Mouse (Mus musculus): ENCODE measurements around the gene Cep95. TPM values are rescaled to one million over a fixed set of nuclear protein-coding genes. Genes with fewer than 3 reads are reported as not detected.
"Not testable (repeated sequence)": the region's sequence is repeated elsewhere in the genome, so short reads cannot be mapped to it uniquely, and the experiment has no call there.

The Cep95 gene
- 24.4 and 26.6 TPM in 2 replicates for polyA plus RNA-seq (2012; ENCODE audit: insufficient read depth, insufficient read length, missing spikeins)

DNA sequence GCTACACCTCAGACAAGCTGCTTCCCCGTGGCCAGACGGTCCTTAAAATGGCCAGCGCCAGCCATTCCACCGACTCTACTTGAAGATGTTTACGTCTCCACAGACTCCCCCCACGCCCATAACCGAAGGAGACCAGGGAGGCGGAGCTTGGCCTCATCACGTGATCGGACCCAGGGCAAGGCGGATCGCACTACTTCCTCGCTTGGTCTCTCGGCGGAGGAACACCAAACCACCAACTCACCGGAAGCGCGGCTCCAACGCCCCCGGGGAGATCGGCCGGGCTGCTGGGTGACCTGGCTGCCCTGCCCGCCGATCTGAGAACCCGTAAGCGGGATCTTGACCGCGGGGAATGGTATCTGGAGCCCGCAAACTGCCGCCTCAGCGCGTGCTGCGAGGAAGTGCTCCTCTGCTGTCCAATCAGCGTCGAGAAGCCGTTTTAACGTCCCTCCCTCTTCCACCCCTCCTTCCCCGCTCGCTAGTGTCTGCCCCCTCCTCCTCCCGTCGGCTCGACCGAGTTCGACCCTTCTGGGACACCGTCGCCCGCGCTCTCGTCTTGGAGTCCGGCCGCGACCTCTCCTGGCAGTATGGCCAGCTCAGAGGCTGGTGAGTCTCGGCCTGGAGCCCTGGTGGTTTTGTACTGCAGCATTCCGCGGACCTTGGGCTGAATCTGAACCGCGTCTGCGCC, at the start of gene Cep95, which contains the start of gene Ddx5:
Gene Cep95, plus strand, starts transcription at position 478 of the 685 bp plus-strand sequence.
Gene Ddx5, minus strand, starts transcription at position 411 of the 685 bp plus-strand sequence.
- peak; percentile 9; the same call in 1 of the 2 replicates for TF ChIP-seq POLR2A (IDR thresholded peaks at IDR 0.05; ENCODE audit: borderline replicate concordance, low read depth, low read length)
- no peak for TF ChIP-seq CTCF (IDR thresholded peaks at IDR 0.05; ENCODE audit: low read depth, low read length)
- Histone ChIP-seq H3K4me3 (ENCODE audit: insufficient read depth, low read length) (peak within 1 kb of the TSS; percentile 83), H3K27ac (ENCODE audit: insufficient read depth, low read depth, low read length) (peak within 1 kb of the TSS; percentile 96), H3K4me1 (ENCODE audit: control insufficient read depth, insufficient read depth, low read length) (peaks cover 3% of the 10 kb centered on the region; the same call in 1 of the 2 replicates)

- not testable (repeated sequence) for H3K27ac ChIP-seq (ENCODE audit: insufficient read depth, low read depth, low read length); H3K4me3 ChIP-seq (ENCODE audit: insufficient read depth, low read length)
- peaks cover 12% of the 10 kb centered on the region for H3K4me1 ChIP-seq (ENCODE audit: control insufficient read depth, insufficient read depth, low read length)
Measured at GRCm38 (mm10) chr11:106740724-106741123, 48.3 kb upstream of the Cep95 start.

DNA sequence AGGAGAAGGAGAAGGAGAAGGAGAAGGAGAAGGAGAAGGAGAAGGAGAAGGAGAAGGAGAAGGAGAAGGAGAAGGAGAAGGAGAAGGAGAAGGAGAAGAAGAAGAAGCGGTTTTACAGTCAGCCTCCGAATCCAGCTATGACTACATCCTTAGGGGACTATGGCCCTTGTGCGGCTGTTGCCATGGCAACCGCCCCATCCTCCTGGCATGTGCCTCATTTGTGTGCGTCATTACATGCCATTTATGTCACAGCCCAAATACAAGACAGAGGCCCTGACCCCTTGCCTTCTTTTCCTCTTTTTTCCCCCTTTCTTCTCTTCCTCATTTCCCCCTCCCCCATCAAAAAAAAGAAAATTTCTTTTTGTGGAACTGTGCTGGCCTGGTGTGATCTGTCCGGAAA, 47.8 kb upstream of the Cep95 start:
- Histone ChIP-seq H3K27ac (ENCODE audit: insufficient read depth, low read depth, low read length) (peak overlapping the region; percentile 6; the same call in 1 of the 2 replicates), H3K4me3 (ENCODE audit: insufficient read depth, low read length) (no peak overlapping the region), H3K4me1 (ENCODE audit: control insufficient read depth, insufficient read depth, low read length) (peaks cover 7% of the 10 kb centered on the region)
- TF ChIP-seq POLR2A (IDR thresholded peaks at IDR 0.05; ENCODE audit: borderline replicate concordance, low read depth, low read length) (no peak), CTCF (IDR thresholded peaks at IDR 0.05; ENCODE audit: low read depth, low read length) (no peak)

DNA sequence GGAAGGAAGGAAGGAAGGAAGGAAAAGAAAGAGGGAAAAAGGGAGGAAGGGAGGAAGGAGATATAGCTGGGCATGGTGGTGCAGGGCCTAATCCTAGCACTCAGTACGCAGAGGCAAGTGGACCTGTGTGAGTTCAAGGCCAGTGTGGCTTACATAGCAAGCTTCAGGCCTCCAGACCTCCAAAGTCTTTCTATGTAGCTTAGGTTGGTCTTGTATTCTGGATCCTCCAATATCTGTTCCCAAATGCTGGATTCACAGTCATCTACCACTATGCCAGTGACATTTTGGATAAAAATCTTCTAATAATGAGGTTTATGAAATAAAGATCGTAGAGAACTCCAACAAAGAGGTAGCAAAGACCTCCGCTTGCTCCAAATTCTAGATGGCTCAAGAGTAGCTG, 47.2 kb upstream of the Cep95 start:
- peaks cover 6% of the 10 kb centered on the region for H3K4me1 ChIP-seq (ENCODE audit: control insufficient read depth, insufficient read depth, low read length)
- TF ChIP-seq POLR2A (IDR thresholded peaks at IDR 0.05; ENCODE audit: borderline replicate concordance, low read depth, low read length) (no peak), CTCF (IDR thresholded peaks at IDR 0.05; ENCODE audit: low read depth, low read length) (no peak)
- no peak overlapping the region for H3K4me3 ChIP-seq (ENCODE audit: insufficient read depth, low read length)
- peak overlapping the region; percentile 6; the same call in 1 of the 2 replicates for H3K27ac ChIP-seq (ENCODE audit: insufficient read depth, low read depth, low read length)

DNA sequence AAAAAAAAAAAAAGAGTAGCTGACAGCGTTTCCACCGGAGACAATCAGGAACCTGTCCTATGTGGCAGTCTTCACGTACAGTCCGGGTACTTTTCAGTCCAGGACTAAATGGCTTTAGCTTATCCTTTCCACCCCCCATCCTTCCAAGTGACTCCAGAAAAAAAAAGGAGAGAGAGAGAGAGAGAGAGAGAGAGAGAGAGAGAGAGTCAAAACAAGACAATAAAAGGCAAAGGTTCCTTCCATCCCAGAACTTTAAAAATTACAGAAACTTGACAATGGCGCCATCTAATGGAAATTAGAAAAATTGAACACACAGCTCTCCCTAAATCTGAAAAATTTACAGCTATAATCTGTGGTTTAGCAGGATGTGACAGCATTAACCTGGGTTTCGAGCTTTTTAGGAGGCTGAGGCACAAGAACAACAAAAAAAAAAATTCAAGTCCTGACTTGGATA, 46.6 kb upstream of the Cep95 start:
- peaks cover 6% of the 10 kb centered on the region for H3K4me1 ChIP-seq (ENCODE audit: control insufficient read depth, insufficient read depth, low read length)
- H3K27ac ChIP-seq (ENCODE audit: insufficient read depth, low read depth, low read length): no peak overlapping the region
- TF ChIP-seq CTCF (IDR thresholded peaks at IDR 0.05; ENCODE audit: low read depth, low read length): no peak
- no peak overlapping the region for H3K4me3 ChIP-seq (ENCODE audit: insufficient read depth, low read length)

DNA sequence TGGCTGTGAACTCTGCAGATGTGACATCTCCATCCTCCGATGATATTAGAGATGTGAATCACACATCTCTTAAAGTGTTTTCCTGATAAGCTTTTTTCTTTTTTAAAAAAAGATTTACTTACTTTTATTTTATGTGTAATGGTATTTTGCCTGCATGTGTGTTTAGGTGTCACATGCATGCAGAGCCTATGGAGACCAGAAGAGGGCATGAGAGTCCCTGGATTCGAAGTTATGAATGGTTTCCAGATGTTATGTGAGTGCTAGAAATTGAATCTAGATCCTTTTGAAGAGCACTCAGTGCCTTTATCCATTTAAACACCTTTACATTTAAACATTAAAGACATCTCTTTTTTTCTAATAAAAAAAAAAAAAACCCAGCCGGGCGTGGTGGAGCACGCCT, 44.1 kb upstream of the Cep95 start:
- Histone ChIP-seq H3K27ac (ENCODE audit: insufficient read depth, low read depth, low read length) (no peak overlapping the region), H3K4me1 (ENCODE audit: control insufficient read depth, insufficient read depth, low read length) (peaks cover 6% of the 10 kb centered on the region), H3K4me3 (ENCODE audit: insufficient read depth, low read length) (no peak overlapping the region)
- no peak for TF ChIP-seq POLR2A (IDR thresholded peaks at IDR 0.05; ENCODE audit: borderline replicate concordance, low read depth, low read length)
- no peak for TF ChIP-seq CTCF (IDR thresholded peaks at IDR 0.05; ENCODE audit: low read depth, low read length)

DNA sequence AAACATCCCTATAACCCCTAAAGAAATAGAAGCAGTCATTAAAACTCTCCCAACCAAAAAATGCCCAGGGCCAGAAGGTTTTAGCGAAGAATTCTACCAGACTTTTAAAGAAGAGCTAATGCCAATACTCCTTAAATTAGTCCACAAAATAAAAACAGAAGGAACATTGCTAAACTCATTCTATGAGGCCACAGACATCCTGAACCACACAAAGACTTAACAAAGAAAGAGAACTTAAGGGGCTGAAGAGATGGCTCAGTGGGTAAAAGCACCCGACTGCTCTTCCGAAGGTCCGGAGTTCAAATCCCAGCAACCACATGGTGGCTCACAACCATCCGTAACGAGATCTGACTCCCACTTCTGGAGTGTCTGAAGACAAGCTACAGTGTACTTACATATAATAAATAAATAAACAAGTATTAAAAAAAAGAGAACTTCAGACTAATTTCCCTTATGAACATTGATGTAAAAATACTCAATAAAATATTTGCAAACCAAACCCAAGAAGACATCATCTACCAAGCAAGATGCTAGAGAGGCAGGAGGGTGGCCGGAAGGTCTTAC, 39.4 kb upstream of the Cep95 start:
- H3K4me1 ChIP-seq (ENCODE audit: control insufficient read depth, insufficient read depth, low read length): peaks cover 14% of the 10 kb centered on the region
- H3K4me3 ChIP-seq (ENCODE audit: insufficient read depth, low read length); H3K27ac ChIP-seq (ENCODE audit: insufficient read depth, low read depth, low read length): not testable (repeated sequence)

DNA sequence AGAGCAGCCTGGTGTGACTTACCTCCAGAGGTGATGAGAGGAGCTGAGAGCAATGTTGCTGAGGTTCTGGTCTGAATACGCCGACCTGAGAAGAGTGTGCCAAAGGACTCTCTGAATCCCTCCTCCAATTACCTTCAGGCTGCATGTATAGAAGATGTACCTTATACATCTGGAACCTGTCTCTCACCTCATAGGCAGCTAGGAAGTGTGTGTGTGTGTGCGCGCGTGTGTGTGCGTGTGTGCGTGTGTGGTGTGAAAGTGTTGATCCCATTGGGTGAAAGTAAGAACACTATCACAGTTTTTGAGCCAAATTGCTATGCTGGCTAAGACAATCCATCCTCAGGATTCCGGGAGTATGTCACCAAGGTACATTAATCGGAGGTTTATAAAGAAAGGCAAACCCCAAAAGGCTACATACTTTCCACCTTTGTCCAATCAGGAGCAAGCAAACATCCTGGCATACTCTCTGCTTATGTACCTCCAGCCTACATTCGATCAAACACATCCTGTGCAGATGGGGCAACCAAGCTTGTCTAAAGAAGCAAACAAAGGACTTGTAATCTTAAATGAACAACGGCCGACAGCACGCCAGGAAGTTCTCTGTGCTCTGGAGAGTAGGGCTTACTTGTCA, 38.8 kb upstream of the Cep95 start, which contains the start of gene Pecam1:
Gene Pecam1, minus strand, starts transcription at position 508 of the 631 bp plus-strand sequence.
- H3K4me3 ChIP-seq (ENCODE audit: insufficient read depth, low read length): peak within 1 kb of the TSS; percentile 84

GRCm38 (mm10) chr11:106751039-106752018, 37.7 kb upstream of the Cep95 start, which contains the start of gene Milr1:
Gene Milr1 (plus strand): TSS chr11:106751226.
- Histone ChIP-seq H3K27ac (ENCODE audit: insufficient read depth, low read depth, low read length) (peak within 1 kb of the TSS; percentile 94), H3K4me3 (ENCODE audit: insufficient read depth, low read length) (peak within 1 kb of the TSS; percentile 84)

More for the DNA sequence above, 38.8 kb upstream of the Cep95 start, which contains the start of gene Pecam1:
- Histone ChIP-seq H3K27ac (ENCODE audit: insufficient read depth, low read depth, low read length) (peak within 1 kb of the TSS; percentile 94), H3K4me1 (ENCODE audit: control insufficient read depth, insufficient read depth, low read length) (peaks cover 14% of the 10 kb centered on the region)
- TF ChIP-seq CTCF (IDR thresholded peaks at IDR 0.05; ENCODE audit: low read depth, low read length) (no peak), POLR2A (IDR thresholded peaks at IDR 0.05; ENCODE audit: borderline replicate concordance, low read depth, low read length) (no peak)

More at GRCm38 (mm10) chr11:106751039-106752018, 37.7 kb upstream of the Cep95 start, which contains the start of gene Milr1:
- peaks cover 14% of the 10 kb centered on the region for H3K4me1 ChIP-seq (ENCODE audit: control insufficient read depth, insufficient read depth, low read length)
- TF ChIP-seq CTCF (IDR thresholded peaks at IDR 0.05; ENCODE audit: low read depth, low read length) (no peak), POLR2A (IDR thresholded peaks at IDR 0.05; ENCODE audit: borderline replicate concordance, low read depth, low read length) (no peak)

All from bone marrow macrophage, adult 2 months (primary cell).